Mouse (Mus musculus) intestine, postnatal 0 days (tissue): Measurements from ENCODE around the gene Pif1. TPM values are rescaled to one million over a fixed set of nuclear protein-coding genes. Genes with fewer than 3 reads are reported as not detected.

Source experiments
- ATAC-seq: fragments of 200-750 bp; cut with Nextera tagmentation; 2 replicates; pipeline ENCODE4 v1.8.0; 2017; ENCODE audit warnings: mild to moderate bottlenecking, moderate TSS enrichment, moderate library complexity
- H3K27ac ChIP-seq: fragments of 300-500 bp; sonication (generic); 2 replicates; pipeline ENCODE4 v1.5.1; 2014; ENCODE audit warnings: mild to moderate bottlenecking, low read depth, low read length, moderate library complexity
- H3K27me3 ChIP-seq: fragments of 300-500 bp; sonication (generic); replicated peaks from 2 replicates; pipeline ENCODE4 v1.6.1; 2014; ENCODE audit warnings: low read length, mixed read lengths; ENCODE audit not compliant: control insufficient read depth, insufficient read depth
- H3K36me3 ChIP-seq: fragments of 300-500 bp; sonication (generic); 2 replicates; pipeline ENCODE4 v1.6.1; 2014; ENCODE audit warnings: mild to moderate bottlenecking, moderate library complexity; ENCODE audit not compliant: control insufficient read depth, insufficient read depth
- H3K4me1 ChIP-seq: fragments of 300-500 bp; sonication (generic); replicated peaks from 2 replicates; pipeline ENCODE4 v1.6.1; 2014; ENCODE audit warnings: antibody characterized with exemption, low read length, mixed read lengths; ENCODE audit not compliant: control insufficient read depth, insufficient read depth
- H3K4me2 ChIP-seq: fragments of 300-500 bp; sonication (generic); replicated peaks from 2 replicates; pipeline ENCODE4 v1.6.1; 2014; ENCODE audit warnings: low read depth, mild to moderate bottlenecking, moderate library complexity
- H3K4me3 ChIP-seq: fragments of 300-500 bp; sonication (generic); 2 replicates; pipeline ENCODE4 v1.5.1; 2014; ENCODE audit warnings: low read depth, low read length
- H3K9ac ChIP-seq: fragments of 300-500 bp; sonication (generic); 2 replicates; pipeline ENCODE4 v1.6.1; 2014; ENCODE audit warnings: mild to moderate bottlenecking, low read depth, low read length
- H3K9me3 ChIP-seq: fragments of 300-500 bp; sonication (generic); 2 replicates; pipeline ENCODE4 v1.6.1; 2016; ENCODE audit warnings: mixed run types; ENCODE audit not compliant: control insufficient read depth
- CTCF ChIP-seq: sonication (generic); IDR thresholded peaks from 2 replicates; pipeline ENCODE4 v1.5.1; 2016; ENCODE audit warnings: low read depth, mild to moderate bottlenecking, control low read depth, antibody characterized with exemption, moderate library complexity
- WGBS: fragments of 180-500 bp; shearing (Covaris S2); extraction: QIAGEN DNeasy Blood & Tissue Kit; methylation state at CpG from one replicate; pipeline ENCODE4 v1.1.7; 2014; 5-methylcytosine and 5-hydroxymethylcytosine counted together
- polyA plus RNA-seq: library from polyadenylated mRNA; unstranded; fragments of >200 nt; fragmentation: Nextera tagmentation; extraction: Ambion mirVana; gene quantifications from 2 replicates; pipeline ENCODE4 v1.2.1, GENCODE M21; 2015

Gene Pif1
- polyA plus RNA-seq, 1 experiment from 2014 or later = 1.2 TPM

- no peak overlapping the region for H3K4me2 ChIP-seq
- H3K4me1 ChIP-seq = peaks cover 7% of the 10 kb centered on the region; the same call in 1 of the 2 replicates
- 82% methylated on average over 10 of the region's 10 CpGs for WGBS
- no peak overlapping the region for H3K9ac ChIP-seq
- no peak overlapping the region for H3K4me3 ChIP-seq
- H3K27me3 ChIP-seq = no peaks in the 10 kb centered on the region
- H3K36me3 ChIP-seq = no peaks in the 10 kb centered on the region
- TF ChIP-seq CTCF = no peak
- H3K27ac ChIP-seq = no peak overlapping the region
- no peaks in the 10 kb centered on the region for H3K9me3 ChIP-seq
- ATAC-seq = no peak
Measured at GRCm38 (mm10) chr9:65545635-65546412, 41.1 kb upstream of the Pif1 start.

GRCm38 (mm10) chr9:65546413-65546695 is 40.6 kb upstream of the Pif1 start:
- WGBS = 50% methylated on average over 4 of the region's 4 CpGs
- TF ChIP-seq CTCF = no peak

DNA sequence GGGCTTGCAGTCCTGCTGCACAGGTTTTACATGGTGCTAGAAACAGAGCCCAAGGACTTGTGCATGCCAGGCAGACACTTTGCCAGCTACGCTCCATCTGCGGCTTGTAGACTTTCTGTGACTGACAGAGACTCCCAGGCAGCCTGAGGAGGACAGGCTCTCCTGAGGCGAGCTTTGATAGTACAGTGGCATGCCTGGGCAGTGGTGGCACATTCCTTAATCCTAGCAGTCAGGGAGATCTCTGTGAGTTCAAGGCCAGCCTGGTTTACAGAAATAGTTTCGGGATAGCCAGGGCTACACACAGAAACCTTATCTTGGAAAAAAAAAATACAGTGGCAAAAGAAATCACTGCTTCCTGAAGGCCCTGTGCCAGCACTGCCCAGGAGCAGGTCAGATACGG is 39.8 kb upstream of the Pif1 start:
- 90% methylated on average over 5 of the region's 5 CpGs for WGBS
- no peak overlapping the region for H3K4me2 ChIP-seq

More at GRCm38 (mm10) chr9:65546413-65546695, 40.6 kb upstream of the Pif1 start:
- H3K4me1 ChIP-seq = peaks cover 9% of the 10 kb centered on the region; the same call in 1 of the 2 replicates
- H3K27me3 ChIP-seq = no peaks in the 10 kb centered on the region
- H3K9me3 ChIP-seq = no peaks in the 10 kb centered on the region
- no peak overlapping the region for H3K27ac ChIP-seq
- H3K9ac ChIP-seq = no peak overlapping the region
- H3K4me3 ChIP-seq = no peak overlapping the region
- H3K4me2 ChIP-seq = no peak overlapping the region
- no peaks in the 10 kb centered on the region for H3K36me3 ChIP-seq
- ATAC-seq = no peak

GRCm38 (mm10) chr9:65547844-65548243 is 39.1 kb upstream of the Pif1 start:
- 78% methylated on average over 4 of the region's 4 CpGs for WGBS
- H3K27ac ChIP-seq = no peak overlapping the region

More for the DNA sequence above, 39.8 kb upstream of the Pif1 start:
- no peak for ATAC-seq
- TF ChIP-seq CTCF = no peak
- Histone ChIP-seq H3K9ac (no peak overlapping the region), H3K9me3 (no peaks in the 10 kb centered on the region), H3K27ac (no peak overlapping the region), H3K4me3 (no peak overlapping the region), H3K27me3 (no peaks in the 10 kb centered on the region), H3K36me3 (no peaks in the 10 kb centered on the region), H3K4me1 (peaks cover 2% of the 10 kb centered on the region; the same call in 1 of the 2 replicates)

DNA sequence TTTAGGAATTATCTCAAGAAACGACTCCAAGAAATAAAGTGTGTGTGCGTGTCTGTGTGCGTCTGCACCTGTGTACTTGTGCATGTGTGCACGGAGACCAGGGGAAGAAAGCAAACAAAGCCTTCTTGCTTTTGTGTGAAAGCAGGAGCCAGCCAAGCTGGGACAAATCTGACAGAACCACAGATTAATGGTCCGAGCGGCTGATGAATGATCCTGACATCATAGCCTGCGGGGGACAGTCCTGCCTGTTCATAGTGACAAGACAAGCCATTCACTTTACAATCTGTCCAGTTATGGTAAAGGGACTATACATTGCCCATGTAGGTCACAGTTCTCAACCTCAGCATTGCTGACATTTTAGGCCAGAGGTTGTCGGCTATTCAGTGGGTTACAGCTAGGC is 38.6 kb upstream of the Pif1 start:
- Histone ChIP-seq H3K27me3 (no peaks in the 10 kb centered on the region), H3K4me2 (no peak overlapping the region), H3K4me3 (no peak overlapping the region), H3K4me1 (0 out of 2 replicates have a peak, but pooled peaks cover 2% of the 10 kb centered on the region), H3K27ac (no peak overlapping the region), H3K9ac (no peak overlapping the region), H3K9me3 (no peaks in the 10 kb centered on the region), H3K36me3 (no peaks in the 10 kb centered on the region)
- 81% methylated on average over 8 of the region's 8 CpGs for WGBS
- ATAC-seq = no peak
- TF ChIP-seq CTCF = no peak

More at GRCm38 (mm10) chr9:65547844-65548243, 39.1 kb upstream of the Pif1 start:
- Histone ChIP-seq H3K9ac (no peak overlapping the region), H3K4me1 (0 out of 2 replicates have a peak, but pooled peaks cover 2% of the 10 kb centered on the region), H3K4me2 (no peak overlapping the region), H3K9me3 (no peaks in the 10 kb centered on the region), H3K4me3 (no peak overlapping the region), H3K27me3 (no peaks in the 10 kb centered on the region), H3K36me3 (no peaks in the 10 kb centered on the region)
- TF ChIP-seq CTCF = no peak
- ATAC-seq = no peak

GRCm38 (mm10) chr9:65549139-65549538 is 37.8 kb upstream of the Pif1 start:
- no peak for TF ChIP-seq CTCF
- no peaks in the 10 kb centered on the region for H3K9me3 ChIP-seq
- 0 out of 2 replicates have a peak, but pooled peaks cover 2% of the 10 kb centered on the region for H3K4me1 ChIP-seq
- H3K36me3 ChIP-seq = no peaks in the 10 kb centered on the region
- H3K9ac ChIP-seq = no peak overlapping the region
- no peak for ATAC-seq
- H3K4me3 ChIP-seq = no peak overlapping the region
- WGBS = 83% methylated on average over 3 of the region's 3 CpGs
- H3K4me2 ChIP-seq = no peak overlapping the region
- H3K27me3 ChIP-seq = no peaks in the 10 kb centered on the region
- H3K27ac ChIP-seq = no peak overlapping the region
